Mouse (Mus musculus): Measurements from ENCODE around the gene Ren1.
"Not testable (repeated sequence)": the region's sequence is repeated elsewhere in the genome, so short reads cannot be mapped to it uniquely, and the experiment has no call there.

The Ren1 gene

DNA sequence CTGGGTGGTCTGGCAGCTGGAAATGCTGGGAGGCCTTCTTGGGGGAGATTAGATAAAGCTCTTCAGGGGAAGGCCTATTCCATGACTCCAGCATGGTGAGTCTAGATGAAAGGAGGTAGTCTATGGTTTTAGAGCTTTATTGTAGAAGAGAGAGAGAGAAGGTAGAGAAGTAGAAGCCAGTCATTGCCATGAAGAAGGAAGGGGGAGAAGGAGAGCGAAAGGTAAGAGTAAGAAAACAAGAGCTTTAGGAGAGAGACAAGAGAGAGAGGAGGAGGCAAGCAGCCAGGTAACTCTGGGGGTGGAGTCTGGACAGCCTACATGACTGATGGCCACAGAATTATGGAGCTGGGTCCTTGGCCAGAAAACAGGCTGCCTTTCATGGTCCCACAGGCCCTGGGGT, at the start of gene Ren1:
TSS of gene Ren1 (plus strand) at position 301 of the 400 bp plus-strand sequence.
- DNase-seq (ENCODE audit: low spot score in 2 of 2), result no peak

DNA sequence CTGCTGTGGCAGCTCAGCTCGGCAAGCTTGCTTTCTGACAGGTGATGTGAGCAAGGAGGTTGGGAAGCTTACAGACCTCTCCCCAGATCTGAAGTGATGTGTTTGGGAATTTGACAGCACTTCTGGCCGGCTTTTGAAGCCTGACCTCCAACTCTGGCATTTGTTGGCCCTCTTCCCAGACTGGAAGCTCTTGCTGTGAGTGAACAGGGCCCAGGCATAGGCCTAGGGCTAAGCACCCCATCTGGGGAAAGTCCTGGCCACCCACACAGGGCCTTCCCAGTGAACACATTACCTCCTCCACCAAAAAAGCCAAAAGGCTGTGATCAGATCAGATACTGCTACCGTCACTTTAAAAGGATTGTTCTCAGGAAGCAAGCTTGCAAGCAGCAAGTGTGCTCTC, 47.8 kb upstream of the Ren1 start:
- DNase-seq (ENCODE audit: low spot score in 2 of 2), result no peak

GRCm38 (mm10) chr1:133306842-133307241, 43.5 kb upstream of the Ren1 start:
- peak in 1 of 2 experiments; percentile 76 for DNase-seq (ENCODE audit: low spot score in 2 of 2)

GRCm38 (mm10) chr1:133307318-133307717, 43.0 kb upstream of the Ren1 start:
- peak in 1 of 2 experiments; percentile 51 for DNase-seq (ENCODE audit: low spot score in 2 of 2)

DNA sequence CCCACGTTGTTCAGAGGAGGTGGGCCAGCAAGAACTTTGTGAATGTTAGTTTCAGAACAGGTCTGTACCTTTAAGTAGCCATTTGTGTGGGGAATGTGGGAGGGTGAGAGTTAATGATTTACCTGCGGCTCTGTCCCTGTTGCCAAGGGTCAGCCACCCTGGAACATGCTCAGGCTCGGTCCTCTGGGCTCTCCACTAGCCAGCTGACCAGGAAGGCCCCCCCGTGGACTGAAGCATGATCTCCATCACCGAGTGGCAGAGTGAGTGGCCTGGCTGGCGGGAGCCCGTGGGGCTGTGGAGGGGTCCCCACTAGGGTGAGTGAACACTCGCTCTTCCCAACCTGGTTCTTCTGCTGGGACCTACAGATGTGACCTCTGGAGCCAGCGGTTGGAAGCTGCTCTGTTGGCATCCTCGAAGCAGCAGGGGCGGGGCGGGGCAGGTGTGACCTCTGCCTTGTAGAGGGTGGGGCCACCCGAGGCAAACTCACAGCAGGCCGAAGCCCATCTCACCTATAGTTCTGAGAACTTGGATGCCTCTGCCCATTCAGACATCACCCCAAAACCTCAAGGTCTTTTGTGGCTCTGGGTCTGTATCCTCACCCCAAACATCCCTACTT, 40.5 kb upstream of the Ren1 start, which contains the start of gene Golt1a:
TSS of gene Golt1a (plus strand) at position 149 of the 616 bp plus-strand sequence.
- DNase-seq (ENCODE audit: low spot score in 2 of 2), result no peak

DNA sequence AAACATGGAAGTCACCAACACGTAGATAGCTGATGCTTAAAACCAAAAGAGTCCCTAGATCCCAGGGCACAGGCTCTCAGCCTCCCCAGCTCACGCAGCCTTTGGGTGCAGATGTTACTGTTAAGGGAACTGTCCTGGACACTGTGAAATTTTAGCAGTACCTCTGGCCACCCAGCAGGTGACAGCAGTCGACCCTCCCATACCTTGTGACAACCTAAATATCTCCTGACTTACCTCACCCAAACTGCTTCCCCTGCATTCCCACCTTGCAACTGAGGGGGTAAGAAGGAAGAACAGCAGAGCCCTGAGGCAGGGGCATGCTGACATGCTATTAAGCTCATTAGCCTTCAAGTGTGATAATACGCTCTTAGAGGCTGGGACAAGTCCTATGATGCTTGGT, 39.1 kb upstream of the Ren1 start:
- no peak for DNase-seq (ENCODE audit: low spot score in 2 of 2)

- peak; percentile 66 to 87 for DNase-seq (ENCODE audit: low spot score in 2 of 2)
Observed at GRCm38 (mm10) chr1:133311946-133312345, 38.4 kb upstream of the Ren1 start.

- DNase-seq (ENCODE audit: low spot score in 2 of 2), result peak in 1 of 2 experiments; percentile 50
Observed at GRCm38 (mm10) chr1:133314364-133314763, 35.9 kb upstream of the Ren1 start.

- no peak for DNase-seq (ENCODE audit: low spot score in 2 of 2)
Observed at GRCm38 (mm10) chr1:133315775-133316174, 34.5 kb upstream of the Ren1 start.

DNA sequence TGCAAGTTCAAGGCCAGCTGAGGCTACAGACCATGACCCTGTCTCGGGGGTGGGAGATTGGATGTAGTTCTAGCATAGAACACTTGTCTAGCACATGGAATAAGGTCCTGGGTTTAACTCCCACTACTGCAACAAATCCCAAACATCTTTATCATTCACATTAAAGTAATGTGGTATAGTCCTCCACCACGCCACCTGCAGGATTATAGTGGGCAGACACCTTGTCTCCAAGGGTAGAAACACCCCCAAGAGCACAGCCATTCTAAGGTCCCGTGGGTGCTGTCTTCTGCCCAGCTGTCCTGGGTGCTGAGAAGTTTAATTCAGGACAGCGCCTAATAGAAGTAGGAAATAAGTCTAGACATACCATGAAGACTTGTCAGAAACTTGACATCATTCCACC, 33.7 kb upstream of the Ren1 start:
- no peak for DNase-seq (ENCODE audit: low spot score in 2 of 2)

GRCm38 (mm10) chr1:133317149-133317548, 33.2 kb upstream of the Ren1 start:
- no peak for DNase-seq (ENCODE audit: low spot score in 2 of 2)

DNA sequence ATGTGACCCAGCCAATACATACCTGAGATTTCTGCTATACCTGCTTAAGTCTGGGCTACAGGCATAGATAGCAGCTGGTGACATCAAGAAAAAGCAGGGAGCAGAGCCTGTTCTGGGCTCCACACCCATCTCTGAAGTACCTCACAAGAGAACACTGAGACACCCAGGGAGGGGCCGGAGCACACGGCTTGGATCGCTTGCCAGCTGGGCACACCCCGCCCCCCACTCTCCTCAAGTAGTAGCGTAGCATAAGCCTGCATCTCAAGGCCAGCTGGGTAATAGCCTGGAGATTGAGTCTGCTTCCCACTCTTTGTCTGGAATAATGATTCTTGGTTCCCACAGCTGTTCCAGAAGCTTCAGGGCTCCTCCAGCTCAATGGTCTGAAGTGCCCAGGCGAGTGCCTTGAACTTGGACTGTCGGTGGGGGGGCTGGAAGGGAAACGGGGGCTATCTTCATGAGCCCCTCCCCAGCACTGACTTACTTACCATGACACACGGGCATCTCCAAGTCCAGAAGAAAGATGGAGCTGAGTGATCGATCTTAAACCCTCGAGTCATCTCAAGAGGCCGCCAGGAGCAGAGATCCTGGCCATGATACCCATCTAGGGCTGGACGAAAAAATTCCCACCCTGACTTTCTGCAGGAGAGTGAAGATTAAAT, 28.9 kb upstream of the Ren1 start, which contains the start of gene Kiss1:
TSS of gene Kiss1 (plus strand) at position 609 of the 659 bp plus-strand sequence.
- no peak for DNase-seq (ENCODE audit: low spot score in 2 of 2)

DNA sequence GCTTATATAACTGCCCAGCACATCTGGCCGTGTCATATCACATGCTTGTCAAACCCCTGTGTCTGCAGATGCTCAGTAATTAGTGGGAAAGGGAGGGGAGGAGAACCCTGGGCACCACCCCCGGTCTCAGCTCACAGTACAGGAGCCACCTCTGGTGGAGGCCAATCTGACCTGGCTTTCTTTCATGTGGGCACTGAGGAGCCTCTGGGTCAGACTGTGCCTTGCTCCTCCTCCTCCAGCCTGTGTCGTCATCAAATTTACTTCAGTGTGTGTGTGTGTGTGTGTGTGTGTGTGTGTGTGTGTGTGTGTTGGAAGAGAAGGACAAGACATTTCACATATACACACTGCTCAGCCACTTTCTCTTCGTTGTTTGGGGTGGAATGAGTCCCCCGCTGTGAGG, 27.0 kb upstream of the Ren1 start:
- no peak for DNase-seq (ENCODE audit: low spot score in 2 of 2)

DNA sequence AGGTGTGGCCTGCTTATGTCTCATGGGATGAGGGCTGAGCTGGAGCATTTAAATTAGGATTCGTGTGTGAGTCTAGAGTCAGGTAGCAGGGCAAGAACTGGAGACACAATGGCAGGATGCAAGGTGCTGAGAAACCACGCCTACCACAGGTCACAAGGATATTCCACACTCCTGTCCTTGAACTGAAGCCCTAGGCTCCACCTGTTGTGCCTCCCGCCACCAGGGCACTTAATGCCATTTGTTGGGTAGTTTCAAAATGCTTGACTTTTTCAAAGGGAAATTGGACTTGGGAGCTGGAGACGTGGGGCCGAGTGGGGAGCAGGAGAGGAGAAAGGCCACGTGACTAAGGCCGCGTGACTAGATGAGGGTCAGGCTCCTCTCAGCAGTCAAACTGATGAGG, 24.4 kb upstream of the Ren1 start:
- DNase-seq (ENCODE audit: low spot score in 2 of 2), result no peak

GRCm38 (mm10) chr1:133327094-133327493, 23.2 kb upstream of the Ren1 start:
- no peak for DNase-seq (ENCODE audit: low spot score in 2 of 2)

GRCm38 (mm10) chr1:133328299-133328795, 22.0 kb upstream of the Ren1 start:
- no peak for DNase-seq (ENCODE audit: low spot score in 2 of 2)

DNA sequence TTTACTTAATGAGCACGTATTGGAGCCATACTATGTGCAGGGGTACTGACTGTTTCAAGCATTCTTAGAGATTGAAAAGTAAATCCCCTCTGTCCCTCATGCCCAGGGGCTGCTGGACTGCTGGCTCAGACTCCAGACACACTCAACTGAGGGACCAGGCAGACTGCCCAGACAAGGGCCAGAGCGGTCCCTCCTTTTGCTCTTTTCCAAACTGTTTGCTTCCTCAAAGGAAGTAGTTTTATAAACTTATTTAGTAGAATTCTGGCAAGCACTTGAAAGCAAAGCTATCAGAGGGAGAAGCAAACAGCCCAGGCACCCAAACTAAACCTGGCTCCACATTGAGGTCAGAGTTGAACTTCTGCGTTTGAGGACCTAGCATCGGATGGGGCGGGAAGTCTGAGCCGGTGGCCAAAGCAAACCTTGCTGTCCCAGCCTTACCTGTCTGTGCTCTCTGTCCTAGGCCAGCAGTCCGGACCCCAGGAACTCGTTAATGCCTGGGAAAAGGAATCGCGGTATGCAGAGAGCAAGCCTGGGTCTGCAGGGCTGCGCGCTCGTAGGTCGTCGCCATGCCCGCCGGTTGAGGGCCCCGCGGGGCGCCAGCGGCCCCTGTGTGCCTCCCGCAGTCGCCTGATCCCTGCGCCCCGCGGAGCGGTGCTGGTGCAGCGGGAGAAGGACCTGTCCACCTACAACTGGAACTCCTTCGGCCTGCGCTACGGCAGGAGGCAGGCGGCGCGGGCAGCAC, 21.2 kb upstream of the Ren1 start:
- no peak for DNase-seq (ENCODE audit: low spot score in 2 of 2)

GRCm38 (mm10) chr1:133329638-133329964, 20.7 kb upstream of the Ren1 start:
- no peak for DNase-seq (ENCODE audit: low spot score in 2 of 2)

- no peak for DNase-seq (ENCODE audit: low spot score in 2 of 2)
Observed at GRCm38 (mm10) chr1:133331142-133331541, 19.2 kb upstream of the Ren1 start.

GRCm38 (mm10) chr1:133332656-133333430, 17.5 kb upstream of the Ren1 start:
- peak in 1 of 2 experiments; percentile 22 for DNase-seq (ENCODE audit: low spot score in 2 of 2)

- DNase-seq (ENCODE audit: low spot score in 2 of 2), result no peak
Observed at GRCm38 (mm10) chr1:133333937-133334336, 16.4 kb upstream of the Ren1 start.

DNA sequence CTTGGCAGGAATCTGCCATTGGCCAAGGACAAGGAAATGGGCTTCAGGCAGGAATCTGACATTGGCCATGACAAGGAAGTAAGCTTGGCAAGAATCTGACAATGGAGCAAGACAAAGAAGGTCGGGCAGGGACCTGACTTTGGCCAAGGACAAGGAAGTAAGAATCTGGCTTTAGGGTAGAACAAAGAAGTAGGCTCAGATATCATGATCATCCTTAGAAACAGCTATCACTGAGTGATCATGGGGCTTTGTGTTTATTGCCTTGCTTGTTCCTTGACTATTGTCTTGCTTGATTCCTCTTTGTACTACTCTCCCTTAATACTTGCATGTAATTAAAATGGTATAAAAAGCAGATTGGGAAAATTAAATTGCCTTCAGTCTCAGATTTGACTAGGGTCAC, 9.9 kb upstream of the Ren1 start:
- DNase-seq (ENCODE audit: low spot score in 2 of 2), result not testable (repeated sequence)

All from left cerebral cortex, adult 9 months (tissue).